Mouse (Mus musculus) right cerebral cortex, postnatal 25 days (tissue): ENCODE results near the gene Irgm2.

ENCODE experiments used
- DNase-seq: peaks from one replicate; pipeline ENCODE4 v3.0.0; 2022

The Irgm2 gene

DNA sequence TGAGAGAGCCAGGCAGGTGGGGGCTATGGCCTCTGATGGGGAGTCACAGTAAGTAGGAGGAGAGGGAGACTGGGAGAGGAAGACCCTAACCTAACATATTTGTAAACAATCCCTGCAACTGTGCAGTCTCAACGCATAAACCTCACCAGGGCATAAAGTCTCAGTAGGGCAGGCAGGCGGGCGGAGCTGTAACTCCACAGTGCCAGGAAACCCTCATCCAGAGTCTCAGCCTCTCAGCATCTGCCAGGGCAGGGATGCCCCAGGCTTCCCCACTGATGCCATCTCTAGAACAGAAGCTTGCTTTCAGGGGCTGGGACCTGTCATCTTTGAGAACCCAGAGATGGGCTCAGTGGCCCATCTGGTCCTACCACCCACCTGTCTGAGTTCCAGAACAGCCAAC, 62.9 kb downstream of the Irgm2 start:
- DNase-seq = no peak

DNA sequence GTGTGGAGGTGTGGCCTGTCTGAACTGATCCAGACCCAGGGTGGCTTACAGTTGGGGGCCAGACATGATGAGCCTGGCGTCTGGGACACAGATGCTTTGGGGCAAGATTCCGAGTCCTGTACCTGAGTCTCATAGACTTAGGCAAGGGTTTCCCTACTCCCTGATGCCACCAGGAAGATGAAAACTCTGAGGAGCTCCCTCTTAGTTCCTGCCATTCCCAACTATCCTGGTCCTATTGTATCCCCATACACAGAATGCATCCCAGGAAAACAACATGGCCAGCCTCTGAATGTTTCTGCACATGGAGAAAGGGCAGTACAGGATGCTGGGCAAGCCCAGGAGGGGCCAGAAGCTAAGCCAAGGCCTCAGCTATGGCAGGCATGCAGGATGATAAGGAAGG, 64.1 kb downstream of the Irgm2 start:
- DNase-seq = no peak

DNA sequence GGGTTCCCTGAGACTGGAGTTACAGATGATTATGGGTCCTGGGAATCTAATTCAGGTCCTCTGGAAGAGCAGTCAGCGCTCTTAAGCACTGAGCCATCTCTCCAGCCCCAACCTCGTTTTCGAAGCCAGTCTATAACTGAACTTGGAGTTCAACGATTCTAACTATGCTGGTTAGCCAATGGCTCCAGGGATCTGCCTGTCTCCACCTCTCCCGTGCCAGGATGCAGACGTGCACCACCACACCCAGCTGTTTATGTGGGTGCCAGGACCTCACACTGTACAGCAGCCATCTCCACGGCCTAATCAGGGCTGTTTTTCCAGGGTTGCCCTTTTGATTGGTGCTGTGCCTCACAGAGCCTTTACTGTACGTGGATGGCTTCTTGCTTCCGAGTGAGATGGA, 65.1 kb downstream of the Irgm2 start:
- no peak for DNase-seq

DNA sequence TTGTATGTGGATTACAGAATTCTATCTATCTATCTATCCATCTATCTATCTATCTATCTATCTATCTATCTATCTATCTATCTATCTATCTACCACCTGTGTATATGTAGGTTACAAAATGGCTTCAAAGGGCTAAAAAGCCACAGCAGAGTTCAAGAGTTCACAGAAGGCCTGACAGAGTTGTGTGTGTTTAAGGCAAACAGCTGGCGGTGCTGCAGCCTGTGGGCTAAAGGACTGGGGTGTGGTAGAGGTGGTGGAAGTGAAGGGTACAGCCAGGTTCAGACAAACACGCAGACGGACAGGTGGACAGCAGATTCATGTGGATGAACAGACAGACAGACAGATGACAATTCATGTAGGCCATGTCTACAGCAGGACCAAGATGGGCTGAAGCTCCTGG, 68.9 kb downstream of the Irgm2 start:
- no peak for DNase-seq
